Mouse (Mus musculus) monocyte, adult 2 months (primary cell): ENCODE measurements around the gene Ghr.
A peak's percentile ranks its signal among the peaks of the same experiment; 100 is the strongest.

Source experiments
- DNase-seq, 2 experiments: peaks; one replicate each; pipeline ENCODE4 v3.0.0; 2022; ENCODE audit warnings: low spot score in 2 of 2, low read depth in 1 of 2

Ghr gene

GRCm38 (mm10) chr15:3582807-3583636 is at the start of gene Ghr:
Ghr (minus strand) TSS chr15:3583492.
- DNase-seq: peak in 1 of 2 experiments; percentile 21

DNA sequence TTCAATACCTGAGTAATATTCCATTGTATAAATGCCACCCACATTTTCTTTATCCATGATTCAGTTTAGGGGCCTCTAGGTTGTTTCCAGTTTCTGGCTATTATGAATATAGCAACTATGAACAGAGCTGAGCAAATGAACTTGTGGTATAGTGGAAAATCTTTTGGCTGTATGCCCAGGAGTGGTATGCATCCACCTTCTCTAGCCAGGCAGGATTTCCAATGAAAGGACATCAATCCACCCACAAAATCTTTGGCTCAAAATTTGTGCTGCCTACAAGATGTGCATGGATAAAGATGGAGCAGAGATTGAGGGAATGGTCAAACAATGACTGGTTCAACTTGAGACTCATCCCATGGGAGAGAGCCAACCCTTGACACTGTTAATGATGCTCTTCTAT is 39.5 kb upstream of the Ghr start:
- DNase-seq: no peak

DNA sequence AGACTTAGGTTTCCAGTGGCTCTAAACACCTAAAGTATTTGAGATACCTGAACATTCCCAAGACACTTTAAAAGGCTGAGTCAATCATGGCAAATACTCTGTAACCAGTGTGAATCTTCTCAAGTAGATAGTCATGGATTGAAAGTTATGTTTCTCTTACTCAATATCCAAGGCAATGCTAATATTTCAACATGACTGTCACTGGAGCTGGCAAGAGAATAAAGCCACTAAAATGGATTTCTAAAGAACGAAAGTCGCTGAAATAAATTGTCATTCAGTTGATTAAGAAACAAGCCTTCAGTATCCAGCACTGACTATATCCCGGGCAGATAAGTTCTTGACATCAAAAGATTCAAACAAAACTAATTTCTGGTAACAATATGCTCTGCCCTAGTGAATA is 37.1 kb upstream of the Ghr start:
- DNase-seq: no peak

DNA sequence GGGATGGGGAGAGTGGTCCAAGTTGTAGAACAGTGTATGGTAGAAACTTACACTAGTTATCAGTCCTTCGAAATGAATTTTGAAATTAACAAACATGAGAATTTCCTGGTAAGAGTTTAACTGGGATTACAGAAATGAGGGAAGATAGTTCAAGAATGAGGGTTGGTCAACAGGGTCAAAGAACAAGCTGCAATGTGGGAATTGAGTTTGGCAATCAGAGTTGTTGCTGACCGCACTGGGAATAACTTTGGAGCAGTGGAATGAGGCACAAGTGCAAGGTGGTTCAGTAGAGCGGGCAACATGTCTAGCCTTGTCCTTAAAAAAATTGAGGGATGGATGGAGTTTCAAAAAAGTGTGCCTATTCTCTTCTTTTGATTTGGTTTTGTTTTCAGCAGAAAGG is 35.0 kb upstream of the Ghr start:
- DNase-seq: no peak

- no peak for DNase-seq
These were observed 28.7 kb upstream of the Ghr start for GRCm38 (mm10) chr15:3611961-3612360.

DNA sequence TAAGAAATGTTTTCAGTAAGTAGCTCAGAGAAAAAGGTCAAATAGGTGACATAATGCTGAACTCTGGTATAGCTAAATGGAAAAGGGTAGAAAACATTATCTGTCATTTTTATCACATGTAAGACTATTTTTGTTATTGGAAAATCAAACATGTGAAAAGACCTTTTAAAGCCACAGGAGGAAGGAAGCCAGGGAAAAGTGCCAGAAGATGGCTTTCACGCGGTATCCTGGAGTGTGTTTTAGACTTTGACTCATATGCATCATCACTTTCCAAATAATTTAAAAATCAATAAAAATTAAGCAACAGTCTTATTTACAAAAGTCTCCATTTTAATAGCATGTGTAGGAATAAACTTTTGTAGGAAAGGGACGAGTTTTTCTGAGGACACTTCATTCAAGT is 24.7 kb upstream of the Ghr start:
- DNase-seq: no peak

DNA sequence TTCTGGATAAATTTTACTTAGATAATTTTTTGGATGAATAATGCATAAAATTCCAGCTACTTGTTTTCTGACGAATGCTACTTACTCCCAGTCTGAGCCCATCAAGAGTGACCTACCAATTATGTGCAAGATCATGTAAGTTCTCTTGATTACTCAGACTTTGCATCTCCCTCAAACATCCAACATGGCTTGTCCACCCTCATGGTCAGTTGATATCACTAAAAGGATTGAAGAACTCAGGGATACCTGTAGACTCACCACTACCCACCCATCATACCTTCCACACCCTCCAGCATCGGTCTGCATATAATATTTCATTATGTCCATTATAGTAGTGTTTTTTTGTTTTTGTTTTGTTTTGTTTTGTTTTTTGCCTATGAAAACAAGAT is 18.8 kb upstream of the Ghr start:
- DNase-seq: no peak

- no peak for DNase-seq
These were observed 18.3 kb upstream of the Ghr start for GRCm38 (mm10) chr15:3601422-3602097.

DNA sequence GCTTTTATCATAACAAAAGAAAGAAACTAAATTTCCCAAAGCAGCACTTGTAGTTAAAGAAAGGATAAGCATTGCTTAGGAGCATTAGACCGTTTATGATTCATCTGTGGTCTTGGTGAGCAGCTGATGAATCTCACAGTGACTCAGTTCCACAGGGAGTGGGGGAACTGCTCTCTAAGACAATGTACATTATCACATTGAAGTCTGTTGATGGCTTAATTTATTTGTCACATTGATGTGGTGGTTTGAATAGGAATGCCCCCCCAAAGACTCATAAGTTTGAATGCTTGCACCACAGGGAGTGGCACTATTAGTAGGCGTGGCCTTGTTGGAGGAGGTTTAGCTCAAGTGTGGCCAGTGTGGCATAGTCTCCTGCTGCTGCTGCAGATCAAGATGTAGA is 4.6 kb upstream of the Ghr start:
- DNase-seq: no peak

DNA sequence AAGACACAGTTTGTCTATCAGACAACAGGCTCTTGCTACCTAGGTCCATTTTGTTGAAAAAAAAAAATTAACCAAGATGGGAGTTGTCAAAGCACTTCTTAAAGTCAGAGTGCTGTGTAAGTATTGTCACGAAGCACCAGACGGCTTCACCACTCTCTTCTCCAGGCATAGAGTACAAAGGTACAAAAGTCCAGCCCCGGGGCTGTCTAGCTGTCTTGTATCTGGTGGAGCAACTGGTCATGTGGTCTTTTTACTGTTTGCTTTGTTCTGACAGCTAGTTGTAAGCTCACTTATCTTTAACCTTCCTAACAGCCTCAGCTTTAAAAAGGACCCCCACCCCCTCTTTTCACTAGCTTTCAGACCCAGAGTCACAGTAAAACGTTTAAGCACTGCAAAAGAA is 1.1 kb upstream of the Ghr start:
- DNase-seq: no peak

GRCm38 (mm10) chr15:3581861-3582806 is 1.2 kb downstream of the Ghr start:
- DNase-seq: no peak

- no peak for DNase-seq
These were observed 2.0 kb downstream of the Ghr start for GRCm38 (mm10) chr15:3581337-3581736.

DNA sequence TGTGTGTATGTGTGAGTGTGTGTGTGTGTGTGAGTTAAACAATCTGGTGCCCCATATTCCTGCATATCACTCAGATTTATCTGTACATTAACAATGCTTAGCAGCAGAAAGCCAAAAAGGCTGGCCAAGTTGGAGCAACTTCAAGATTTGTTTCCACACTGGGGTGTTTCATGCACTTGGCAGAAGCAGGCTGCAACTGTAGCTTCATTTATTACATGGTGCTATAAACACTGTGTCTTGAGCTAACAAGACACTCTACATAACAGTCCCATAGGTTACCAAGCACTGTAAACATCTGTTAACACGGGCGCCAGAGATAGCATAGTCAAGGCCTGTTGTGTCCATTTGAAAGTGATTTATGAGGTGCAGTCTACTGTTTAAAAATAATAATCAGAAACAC is 3.1 kb downstream of the Ghr start:
- DNase-seq: no peak

DNA sequence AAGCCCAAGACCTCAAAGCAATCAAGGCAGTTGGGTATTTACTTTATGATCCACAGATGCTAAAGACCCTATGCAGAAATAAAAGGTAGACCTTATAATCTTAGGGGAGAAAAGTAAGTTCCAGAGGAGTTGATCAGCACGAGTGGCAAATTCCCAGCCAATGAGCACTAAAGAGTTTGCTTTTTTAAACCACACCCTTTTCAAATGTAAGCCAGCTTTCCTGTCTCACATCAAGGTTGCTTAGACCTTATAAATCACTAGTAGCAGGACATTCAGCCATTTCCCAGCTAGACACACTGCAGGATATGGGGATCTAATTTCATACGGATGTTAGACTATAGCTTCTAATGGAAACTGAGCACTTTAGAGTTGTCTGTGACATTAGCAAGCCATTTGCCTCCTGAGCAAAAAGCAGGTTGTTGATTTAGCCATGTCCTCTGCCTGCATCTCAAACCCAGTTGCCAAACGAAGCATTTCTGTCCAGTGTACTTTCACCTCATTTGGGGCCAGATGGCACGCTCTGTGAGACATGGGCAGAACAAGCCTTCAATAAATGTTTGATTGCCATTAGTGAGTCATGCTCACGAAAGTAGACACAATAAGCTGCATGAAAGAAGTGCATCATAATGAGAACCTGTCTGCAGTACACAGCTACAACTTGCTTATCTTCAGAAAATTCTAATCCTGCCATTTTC is 4.9 kb downstream of the Ghr start:
- no peak for DNase-seq

- no peak for DNase-seq
These were observed 14.0 kb downstream of the Ghr start for GRCm38 (mm10) chr15:3569178-3569903.

GRCm38 (mm10) chr15:3564570-3564969 is 18.7 kb downstream of the Ghr start:
- no peak for DNase-seq

DNA sequence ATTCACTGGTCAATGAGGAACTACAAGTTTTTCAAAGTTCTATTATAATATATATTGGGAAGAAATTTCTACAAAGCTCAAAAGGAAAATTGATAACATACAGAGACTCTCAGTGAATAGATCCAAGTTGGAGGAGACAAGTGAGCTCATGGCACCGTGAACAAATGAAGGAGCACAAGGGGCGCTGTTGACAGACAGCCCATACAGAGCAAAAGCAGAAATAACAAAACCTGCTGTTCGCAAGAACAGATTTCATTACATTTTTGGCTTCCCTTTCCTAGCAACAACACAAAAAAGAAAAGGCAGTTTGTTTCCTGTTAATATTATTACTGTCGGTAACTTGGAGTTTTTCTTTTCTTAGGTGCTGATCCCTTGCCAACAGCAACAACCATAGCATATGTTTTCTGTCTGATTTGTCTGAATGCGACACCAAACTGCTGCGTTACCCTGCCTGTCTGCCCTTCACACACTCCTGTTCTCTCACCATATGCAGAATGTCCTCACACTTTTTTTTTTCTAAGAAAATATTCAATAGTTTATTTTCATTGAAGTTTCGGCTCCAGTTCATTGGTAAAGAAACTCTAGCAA is 19.3 kb downstream of the Ghr start:
- no peak for DNase-seq

- DNase-seq: no peak
These were observed 19.8 kb downstream of the Ghr start for GRCm38 (mm10) chr15:3563473-3563872.

DNA sequence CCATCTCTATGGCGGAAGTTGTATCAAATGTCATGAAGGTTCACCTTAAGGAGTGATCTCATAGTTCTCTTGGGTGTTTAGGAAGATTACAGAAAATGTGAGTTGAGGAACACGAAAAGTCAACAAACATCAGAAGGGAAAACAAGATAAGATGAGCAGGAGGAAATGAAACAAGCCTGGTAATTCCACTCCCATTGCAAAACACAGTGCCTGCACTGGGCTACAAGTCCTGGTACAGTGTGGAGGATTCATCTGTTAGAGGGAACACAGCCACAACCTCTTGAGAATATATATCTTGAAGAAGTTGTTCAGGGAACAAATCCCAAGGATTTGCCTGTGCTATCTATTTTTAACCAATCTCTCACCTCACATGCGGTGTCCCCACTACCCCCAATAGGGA is 24.8 kb downstream of the Ghr start:
- DNase-seq: no peak

DNA sequence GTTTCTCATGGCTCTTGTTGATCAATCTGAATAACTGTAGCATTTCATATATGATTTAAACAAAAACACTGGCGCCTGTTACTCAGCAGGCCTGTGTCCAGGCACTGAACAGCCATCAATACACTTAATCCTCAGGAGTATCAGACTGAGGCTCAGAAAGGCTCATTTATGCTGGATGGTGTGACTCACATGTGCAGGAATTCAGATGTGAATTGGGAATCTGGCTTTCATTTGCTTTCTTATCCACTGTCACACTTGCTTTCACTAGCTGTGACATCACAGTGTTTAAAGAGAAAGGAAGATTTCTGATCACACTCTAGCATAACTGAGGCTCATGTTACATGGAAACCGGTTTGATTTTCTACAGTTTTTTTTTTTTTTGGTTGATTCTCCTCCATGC is 39.0 kb downstream of the Ghr start:
- no peak for DNase-seq
